Mouse (Mus musculus): ENCODE data around the gene Gm5935. TPM values are rescaled to one million over a fixed set of nuclear protein-coding genes. Genes with fewer than 3 reads are reported as not detected.
"Not testable (repeated sequence)": the region's sequence is repeated elsewhere in the genome, so short reads cannot be mapped to it uniquely, and the experiment has no call there.

Gm5935 gene
- total RNA-seq (2021), result not detected

GRCm38 (mm10) chrX:24775064-24775463 lies at the start of gene Gm5935:
Gene Gm5935, minus strand, starts transcription at chrX:24775164.
- DNase-seq (ENCODE audit: low spot score); intact Hi-C loops (cut with DNase I): not testable (repeated sequence)

Other genes with a start within 250 kb of the Gm5935 start
- gene Gm4297, start 200.3 kb downstream of the Gm5935 start, total RNA-seq (2021), result not detected

All from heart, postnatal 25 days (tissue).